Mouse (Mus musculus): ENCODE measurements around the gene Taf1b. TPM values are rescaled to one million over a fixed set of nuclear protein-coding genes. Genes with fewer than 3 reads are reported as not detected.
A peak's percentile ranks its signal among the peaks of the same experiment; 100 is the strongest.

Gene Taf1b
- polyA plus RNA-seq, 1 experiment from 2014 or later: 12.8 TPM

DNA sequence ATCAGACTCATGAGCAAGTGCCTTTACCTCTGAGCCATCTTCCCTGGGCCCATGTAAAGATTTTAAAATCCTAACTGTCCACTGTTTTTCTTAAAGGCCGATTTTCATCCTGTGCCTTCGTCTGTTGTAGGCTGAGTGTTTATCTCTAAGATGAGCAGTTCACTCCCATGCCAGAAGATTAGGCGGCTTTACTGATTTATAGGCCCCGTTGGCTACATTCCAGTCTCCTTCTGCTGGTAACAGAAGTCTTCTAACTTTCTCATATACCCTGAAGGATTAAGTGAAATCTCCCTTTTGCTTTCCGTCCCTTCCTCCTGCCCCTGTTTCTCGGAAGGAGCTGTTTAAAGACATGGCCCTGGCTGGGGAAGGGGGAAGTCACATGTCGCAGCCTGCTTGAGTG lies 76.7 kb downstream of the Taf1b start:
- H3K9me3 ChIP-seq (ENCODE audit: control insufficient read depth, low read length): no peaks in the 10 kb centered on the region
- H3K4me3 ChIP-seq (ENCODE audit: low read depth, low read length): no peak overlapping the region; the same call in 1 of the 2 replicates
- H3K4me2 ChIP-seq (replicated peaks; ENCODE audit: low read depth): peak overlapping the region; percentile 15; the same call in 1 of the 2 replicates
- TF ChIP-seq EP300 (optimal IDR thresholded peaks at IDR 0.05) (no peak), CTCF (IDR thresholded peaks at IDR 0.05; ENCODE audit: low read depth) (no peak)
- no peak overlapping the region for H3K27ac ChIP-seq (replicated peaks)
- no peaks in the 10 kb centered on the region for H3K27me3 ChIP-seq (ENCODE audit: control insufficient read depth, insufficient read depth, low read length)
- no peak overlapping the region for H3K9ac ChIP-seq (ENCODE audit: low read length)
- WGBS: 21% methylated on average over 7 of the region's 7 CpGs
- ATAC-seq (ENCODE audit: low FRiP score, low TSS enrichment): no peak
- H3K4me1 ChIP-seq (replicated peaks; ENCODE audit: control insufficient read depth, insufficient read depth): no peaks in the 10 kb centered on the region
- peaks cover 3% of the 10 kb centered on the region for H3K36me3 ChIP-seq (ENCODE audit: control insufficient read depth, insufficient read depth, low read length)
- DNase-seq (ENCODE audit: low spot score): no peak

DNA sequence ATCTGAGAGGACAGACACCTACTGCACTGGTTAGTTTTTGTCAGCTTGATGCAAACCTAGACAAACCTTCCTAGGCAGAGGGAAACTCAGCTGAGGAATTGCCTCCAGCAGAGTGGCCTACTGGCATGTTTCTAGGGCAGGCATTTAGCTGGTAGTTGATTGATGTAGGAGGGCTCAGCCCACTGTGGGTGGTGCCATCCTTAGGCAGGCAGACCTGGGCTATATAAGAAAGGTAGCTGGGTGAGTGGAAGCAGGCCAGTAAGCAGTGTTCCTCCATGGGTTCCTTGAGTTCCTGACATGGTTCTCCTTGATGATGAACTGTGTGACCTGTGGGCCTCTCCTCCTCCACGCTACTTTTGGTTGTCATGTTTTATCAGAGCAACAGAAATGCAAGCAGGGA lies 82.3 kb downstream of the Taf1b start:
- no peaks in the 10 kb centered on the region for H3K9me3 ChIP-seq (ENCODE audit: control insufficient read depth, low read length)
- H3K27me3 ChIP-seq (ENCODE audit: control insufficient read depth, insufficient read depth, low read length): no peaks in the 10 kb centered on the region
- H3K36me3 ChIP-seq (ENCODE audit: control insufficient read depth, insufficient read depth, low read length): peaks cover 10% of the 10 kb centered on the region
- H3K27ac ChIP-seq (replicated peaks): no peak overlapping the region
- no peak for ATAC-seq (ENCODE audit: low FRiP score, low TSS enrichment)
- 83% methylated on average over 1 of the region's 1 CpGs for WGBS
- H3K9ac ChIP-seq (ENCODE audit: low read length): no peak overlapping the region
- no peak for DNase-seq (ENCODE audit: low spot score)
- H3K4me3 ChIP-seq (ENCODE audit: low read depth, low read length): no peak overlapping the region
- H3K4me2 ChIP-seq (replicated peaks; ENCODE audit: low read depth): no peak overlapping the region
- TF ChIP-seq EP300 (optimal IDR thresholded peaks at IDR 0.05): no peak
- no peak for TF ChIP-seq CTCF (IDR thresholded peaks at IDR 0.05; ENCODE audit: low read depth)
- H3K4me1 ChIP-seq (replicated peaks; ENCODE audit: control insufficient read depth, insufficient read depth): no peaks in the 10 kb centered on the region

- DNase-seq (ENCODE audit: low spot score) (no peak), ATAC-seq (ENCODE audit: low FRiP score, low TSS enrichment) (no peak)
- H3K4me3 ChIP-seq (ENCODE audit: low read depth, low read length): no peak overlapping the region
- no peaks in the 10 kb centered on the region for H3K27me3 ChIP-seq (ENCODE audit: control insufficient read depth, insufficient read depth, low read length)
- peaks cover 7% of the 10 kb centered on the region; the same call in 1 of the 2 replicates for H3K36me3 ChIP-seq (ENCODE audit: control insufficient read depth, insufficient read depth, low read length)
- TF ChIP-seq CTCF (IDR thresholded peaks at IDR 0.05; ENCODE audit: low read depth): no peak
- no peak for TF ChIP-seq EP300 (optimal IDR thresholded peaks at IDR 0.05)
- H3K27ac ChIP-seq (replicated peaks): no peak overlapping the region
- H3K4me1 ChIP-seq (replicated peaks; ENCODE audit: control insufficient read depth, insufficient read depth): no peaks in the 10 kb centered on the region
- no peak overlapping the region for H3K4me2 ChIP-seq (replicated peaks; ENCODE audit: low read depth)
- 74% methylated on average over 14 of the region's 14 CpGs for WGBS
- H3K9ac ChIP-seq (ENCODE audit: low read length): no peak overlapping the region
- no peaks in the 10 kb centered on the region for H3K9me3 ChIP-seq (ENCODE audit: control insufficient read depth, low read length)
Measured at GRCm38 (mm10) chr12:24580996-24581683, 83.0 kb downstream of the Taf1b start.

- H3K27me3 ChIP-seq (ENCODE audit: control insufficient read depth, insufficient read depth, low read length): no peaks in the 10 kb centered on the region
- DNase-seq (ENCODE audit: low spot score) (no peak), ATAC-seq (ENCODE audit: low FRiP score, low TSS enrichment) (no peak)
- peaks cover 7% of the 10 kb centered on the region; the same call in 1 of the 2 replicates for H3K36me3 ChIP-seq (ENCODE audit: control insufficient read depth, insufficient read depth, low read length)
- no peaks in the 10 kb centered on the region for H3K9me3 ChIP-seq (ENCODE audit: control insufficient read depth, low read length)
- 84% methylated on average over 3 of the region's 3 CpGs for WGBS
- H3K27ac ChIP-seq (replicated peaks): no peak overlapping the region
- TF ChIP-seq EP300 (optimal IDR thresholded peaks at IDR 0.05) (no peak), CTCF (IDR thresholded peaks at IDR 0.05; ENCODE audit: low read depth) (no peak)
- H3K4me3 ChIP-seq (ENCODE audit: low read depth, low read length): no peak overlapping the region
- no peaks in the 10 kb centered on the region for H3K4me1 ChIP-seq (replicated peaks; ENCODE audit: control insufficient read depth, insufficient read depth)
- H3K9ac ChIP-seq (ENCODE audit: low read length): no peak overlapping the region
- H3K4me2 ChIP-seq (replicated peaks; ENCODE audit: low read depth): no peak overlapping the region
Measured at GRCm38 (mm10) chr12:24583653-24584052, 85.5 kb downstream of the Taf1b start.

GRCm38 (mm10) chr12:24584835-24585234 lies 86.7 kb downstream of the Taf1b start:
- WGBS: 84% methylated on average over 8 of the region's 8 CpGs
- TF ChIP-seq EP300 (optimal IDR thresholded peaks at IDR 0.05) (no peak), CTCF (IDR thresholded peaks at IDR 0.05; ENCODE audit: low read depth) (no peak)
- Histone ChIP-seq H3K4me1 (replicated peaks; ENCODE audit: control insufficient read depth, insufficient read depth) (no peaks in the 10 kb centered on the region), H3K36me3 (ENCODE audit: control insufficient read depth, insufficient read depth, low read length) (peaks cover 7% of the 10 kb centered on the region; the same call in 1 of the 2 replicates), H3K27me3 (ENCODE audit: control insufficient read depth, insufficient read depth, low read length) (no peaks in the 10 kb centered on the region), H3K9me3 (ENCODE audit: control insufficient read depth, low read length) (no peaks in the 10 kb centered on the region), H3K4me2 (replicated peaks; ENCODE audit: low read depth) (no peak overlapping the region), H3K27ac (replicated peaks) (no peak overlapping the region), H3K4me3 (ENCODE audit: low read depth, low read length) (no peak overlapping the region), H3K9ac (ENCODE audit: low read length) (no peak overlapping the region)
- ATAC-seq (ENCODE audit: low FRiP score, low TSS enrichment) (no peak), DNase-seq (ENCODE audit: low spot score) (no peak)

- Histone ChIP-seq H3K36me3 (ENCODE audit: control insufficient read depth, insufficient read depth, low read length) (peaks cover 4% of the 10 kb centered on the region; the same call in 1 of the 2 replicates), H3K9me3 (ENCODE audit: control insufficient read depth, low read length) (no peaks in the 10 kb centered on the region), H3K27ac (replicated peaks) (no peak overlapping the region), H3K9ac (ENCODE audit: low read length) (no peak overlapping the region), H3K27me3 (ENCODE audit: control insufficient read depth, insufficient read depth, low read length) (no peaks in the 10 kb centered on the region), H3K4me1 (replicated peaks; ENCODE audit: control insufficient read depth, insufficient read depth) (no peaks in the 10 kb centered on the region), H3K4me2 (replicated peaks; ENCODE audit: low read depth) (no peak overlapping the region), H3K4me3 (ENCODE audit: low read depth, low read length) (no peak overlapping the region)
- DNase-seq (ENCODE audit: low spot score) (no peak), ATAC-seq (ENCODE audit: low FRiP score, low TSS enrichment) (no peak; the same call in 1 of the 2 replicates)
- WGBS: 59% methylated on average over 7 of the region's 7 CpGs
- no peak for TF ChIP-seq CTCF (IDR thresholded peaks at IDR 0.05; ENCODE audit: low read depth)
- TF ChIP-seq EP300 (optimal IDR thresholded peaks at IDR 0.05): no peak
Measured at GRCm38 (mm10) chr12:24586193-24586592, 88.0 kb downstream of the Taf1b start.
